Mouse (Mus musculus): ENCODE data around the gene Nfe2l1. TPM values are rescaled to one million over a fixed set of nuclear protein-coding genes. Genes with fewer than 3 reads are reported as not detected.
A peak's percentile ranks its signal among the peaks of the same experiment; 100 is the strongest.
"Not testable (repeated sequence)": the region's sequence is repeated elsewhere in the genome, so short reads cannot be mapped to it uniquely, and the experiment has no call there.

Nfe2l1 gene
- polyA plus RNA-seq, 1 experiment from 2014 or later, result 34.6 TPM

GRCm38 (mm10) chr11:96813920-96814319 lies 15.8 kb downstream of the Nfe2l1 start:
- H3K27ac ChIP-seq (ENCODE audit: low read depth), result no peak overlapping the region
- no peak for TF ChIP-seq CTCF (IDR thresholded peaks at IDR 0.05; ENCODE audit: low read depth)
- H3K36me3 ChIP-seq (ENCODE audit: insufficient read depth), result peaks cover 84% of the 10 kb centered on the region
- no peak for DNase-seq
- no peaks in the 10 kb centered on the region for H3K27me3 ChIP-seq (ENCODE audit: insufficient read depth, low read length)
- ATAC-seq (ENCODE audit: insufficient read depth), result no peak
- H3K4me3 ChIP-seq (ENCODE audit: low read depth, low read length), result no peak overlapping the region
- 83% methylated on average over 5 of the region's 5 CpGs for WGBS
- H3K9me3 ChIP-seq (ENCODE audit: low read depth, low read length), result no peaks in the 10 kb centered on the region
- H3K4me1 ChIP-seq (ENCODE audit: insufficient read depth), result no peaks in the 10 kb centered on the region
- no peak overlapping the region for H3K4me2 ChIP-seq
- no peak overlapping the region for H3K9ac ChIP-seq

DNA sequence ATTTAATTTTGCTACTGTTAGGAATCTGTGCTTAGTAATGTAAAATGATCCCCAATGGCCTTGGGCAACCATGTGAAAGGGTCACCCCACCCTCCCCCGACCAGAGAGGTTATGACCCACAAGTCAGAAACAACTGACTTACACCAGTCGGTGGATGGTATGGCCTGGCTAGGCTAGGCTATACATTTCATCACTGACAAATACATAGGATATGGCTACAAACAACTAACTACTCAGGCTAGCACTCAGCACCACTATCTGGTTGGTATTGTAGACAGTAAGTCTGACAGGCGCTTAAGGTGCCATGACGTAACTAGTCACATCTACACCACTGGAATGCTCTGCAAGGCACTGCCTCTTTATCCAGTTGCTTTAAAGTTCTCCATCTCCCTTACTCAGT lies 16.3 kb downstream of the Nfe2l1 start:
- no peak for ATAC-seq (ENCODE audit: insufficient read depth)
- TF ChIP-seq CTCF (IDR thresholded peaks at IDR 0.05; ENCODE audit: low read depth), result no peak
- Histone ChIP-seq H3K4me3 (ENCODE audit: low read depth, low read length) (no peak overlapping the region), H3K9me3 (ENCODE audit: low read depth, low read length) (no peaks in the 10 kb centered on the region), H3K27ac (ENCODE audit: low read depth) (no peak overlapping the region), H3K9ac (no peak overlapping the region), H3K36me3 (ENCODE audit: insufficient read depth) (peaks cover 84% of the 10 kb centered on the region), H3K27me3 (ENCODE audit: insufficient read depth, low read length) (no peaks in the 10 kb centered on the region), H3K4me2 (no peak overlapping the region), H3K4me1 (ENCODE audit: insufficient read depth) (no peaks in the 10 kb centered on the region)
- WGBS, result 73% methylated on average over 4 of the region's 4 CpGs
- DNase-seq, result no peak

DNA sequence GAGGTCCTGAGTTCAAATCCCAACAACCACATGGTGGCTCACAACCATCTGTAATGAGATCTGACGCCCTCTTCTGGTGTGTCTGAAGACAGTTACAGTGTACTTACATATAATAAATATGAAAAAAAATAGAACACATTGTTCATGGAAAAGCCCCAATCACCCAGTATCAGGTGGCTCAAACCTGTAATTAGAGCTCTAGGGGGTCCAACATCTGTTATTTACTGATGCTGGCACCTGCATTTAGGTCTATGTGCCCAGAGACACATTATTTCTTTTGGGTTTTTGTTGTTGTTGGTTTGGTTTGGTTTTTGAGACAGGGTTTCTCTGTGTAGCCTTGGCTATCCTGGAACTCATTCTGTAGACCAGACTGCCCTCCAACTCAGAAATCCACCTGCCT lies 18.6 kb downstream of the Nfe2l1 start:
- not testable (repeated sequence) for H3K4me1 ChIP-seq (ENCODE audit: insufficient read depth); DNase-seq; H3K4me2 ChIP-seq; ATAC-seq (ENCODE audit: insufficient read depth); H3K4me3 ChIP-seq (ENCODE audit: low read depth, low read length); H3K9ac ChIP-seq; H3K9me3 ChIP-seq (ENCODE audit: low read depth, low read length); H3K27ac ChIP-seq (ENCODE audit: low read depth); H3K27me3 ChIP-seq (ENCODE audit: insufficient read depth, low read length)
- peaks cover 83% of the 10 kb centered on the region for H3K36me3 ChIP-seq (ENCODE audit: insufficient read depth)
- TF ChIP-seq CTCF (IDR thresholded peaks at IDR 0.05; ENCODE audit: low read depth), result 0 out of 2 replicates have a peak, but pooled peaks have one; percentile 3
- 90% methylated on average over 1 of the region's 1 CpGs for WGBS

DNA sequence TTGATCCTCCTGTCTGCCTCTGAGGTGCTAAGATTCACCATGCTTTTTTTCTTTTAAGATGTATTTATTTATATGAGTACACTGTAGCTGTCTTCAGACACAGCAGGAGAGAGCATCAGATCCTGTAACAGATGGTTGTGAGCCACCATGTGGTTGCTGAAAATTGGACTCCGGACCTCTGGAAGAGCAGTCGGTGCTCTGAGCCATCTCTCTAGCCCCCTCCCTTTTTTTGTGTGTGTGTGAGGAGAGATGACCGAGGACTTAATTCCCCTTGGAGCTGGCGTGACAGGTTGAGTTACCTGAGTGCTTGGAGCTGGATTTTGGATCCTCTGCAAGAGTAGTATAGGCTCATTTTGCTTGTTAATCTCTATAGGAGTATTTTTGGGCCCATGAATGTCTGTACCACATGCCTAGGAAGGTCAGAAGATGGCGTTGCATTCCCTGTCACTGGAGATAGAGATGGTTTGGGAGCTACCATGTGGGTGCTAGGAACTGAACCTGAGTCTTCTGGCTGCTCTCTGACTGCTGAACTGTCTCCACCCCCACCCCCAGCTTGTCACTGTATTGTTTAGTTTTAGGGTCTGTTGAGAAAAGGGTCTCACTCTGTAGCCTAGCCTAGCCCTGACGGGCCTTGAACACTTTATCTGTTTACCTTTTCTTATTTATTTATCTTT lies 20.1 kb downstream of the Nfe2l1 start:
- no peaks in the 10 kb centered on the region for H3K27me3 ChIP-seq (ENCODE audit: insufficient read depth, low read length)
- no peak for ATAC-seq (ENCODE audit: insufficient read depth)
- no peak overlapping the region for H3K4me2 ChIP-seq
- 84% methylated on average over 6 of the region's 6 CpGs for WGBS
- no peak overlapping the region for H3K9ac ChIP-seq
- no peak overlapping the region for H3K4me3 ChIP-seq (ENCODE audit: low read depth, low read length)
- DNase-seq, result no peak
- no peak for TF ChIP-seq CTCF (IDR thresholded peaks at IDR 0.05; ENCODE audit: low read depth)
- no peaks in the 10 kb centered on the region for H3K9me3 ChIP-seq (ENCODE audit: low read depth, low read length)
- no peaks in the 10 kb centered on the region for H3K4me1 ChIP-seq (ENCODE audit: insufficient read depth)
- no peak overlapping the region for H3K27ac ChIP-seq (ENCODE audit: low read depth)
- peaks cover 84% of the 10 kb centered on the region for H3K36me3 ChIP-seq (ENCODE audit: insufficient read depth)

DNA sequence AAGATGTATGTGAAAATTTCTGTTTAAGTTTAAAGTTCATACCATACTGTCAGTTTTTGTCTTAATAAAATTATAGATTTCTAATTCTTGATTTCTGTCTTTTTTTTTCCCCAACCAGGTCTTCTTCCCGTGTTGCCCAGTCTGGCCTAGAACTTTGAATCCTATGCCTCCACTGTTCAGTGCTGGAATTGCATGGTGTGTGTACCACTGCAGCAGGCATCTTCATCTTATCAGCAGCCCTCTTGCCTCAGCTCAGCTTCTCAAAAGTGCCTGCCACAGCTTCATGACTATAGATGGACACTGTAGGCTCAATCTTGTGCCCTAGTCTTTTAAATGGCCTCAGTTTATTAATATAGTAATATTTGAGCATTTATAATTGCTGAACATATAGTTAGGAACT lies 21.7 kb downstream of the Nfe2l1 start:
- Histone ChIP-seq H3K27ac (ENCODE audit: low read depth) (no peak overlapping the region), H3K9me3 (ENCODE audit: low read depth, low read length) (no peaks in the 10 kb centered on the region), H3K4me2 (no peak overlapping the region), H3K4me1 (ENCODE audit: insufficient read depth) (no peaks in the 10 kb centered on the region), H3K27me3 (ENCODE audit: insufficient read depth, low read length) (no peaks in the 10 kb centered on the region), H3K4me3 (ENCODE audit: low read depth, low read length) (no peak overlapping the region), H3K9ac (no peak overlapping the region), H3K36me3 (ENCODE audit: insufficient read depth) (peaks cover 90% of the 10 kb centered on the region)
- no peak for ATAC-seq (ENCODE audit: insufficient read depth)
- peak; percentile 38 for TF ChIP-seq CTCF (IDR thresholded peaks at IDR 0.05; ENCODE audit: low read depth)
- peak; percentile 37 for DNase-seq
- 45% methylated on average over 1 of the region's 1 CpGs for WGBS

DNA sequence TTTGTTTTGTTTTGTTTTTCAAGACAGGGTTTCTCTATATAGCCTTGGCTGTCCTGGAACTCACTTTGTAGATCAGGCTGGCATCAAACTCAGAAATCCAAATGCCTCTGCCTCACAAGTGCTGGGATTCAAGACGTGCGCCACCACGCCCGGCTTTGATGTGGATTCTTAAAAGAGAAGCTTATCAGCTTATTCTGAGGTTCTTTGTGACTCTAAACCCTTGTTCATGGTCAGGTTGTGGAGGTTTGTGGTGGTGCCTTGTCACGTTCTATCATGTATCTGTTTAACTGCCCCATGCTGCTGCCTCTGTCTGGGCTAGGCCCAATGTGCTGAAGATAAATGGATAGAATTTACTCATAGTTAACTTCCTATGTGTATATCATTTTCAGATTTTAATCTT lies 24.2 kb downstream of the Nfe2l1 start:
- no peak overlapping the region for H3K9ac ChIP-seq
- H3K27ac ChIP-seq (ENCODE audit: low read depth), result no peak overlapping the region
- DNase-seq (no peak), ATAC-seq (ENCODE audit: insufficient read depth) (no peak)
- WGBS, result 90% methylated on average over 5 of the region's 5 CpGs
- H3K4me3 ChIP-seq (ENCODE audit: low read depth, low read length), result no peak overlapping the region
- H3K9me3 ChIP-seq (ENCODE audit: low read depth, low read length), result no peaks in the 10 kb centered on the region
- H3K36me3 ChIP-seq (ENCODE audit: insufficient read depth), result peaks cover 96% of the 10 kb centered on the region
- H3K4me2 ChIP-seq, result no peak overlapping the region
- no peak for TF ChIP-seq CTCF (IDR thresholded peaks at IDR 0.05; ENCODE audit: low read depth)
- H3K4me1 ChIP-seq (ENCODE audit: insufficient read depth), result no peaks in the 10 kb centered on the region
- no peaks in the 10 kb centered on the region for H3K27me3 ChIP-seq (ENCODE audit: insufficient read depth, low read length)

DNA sequence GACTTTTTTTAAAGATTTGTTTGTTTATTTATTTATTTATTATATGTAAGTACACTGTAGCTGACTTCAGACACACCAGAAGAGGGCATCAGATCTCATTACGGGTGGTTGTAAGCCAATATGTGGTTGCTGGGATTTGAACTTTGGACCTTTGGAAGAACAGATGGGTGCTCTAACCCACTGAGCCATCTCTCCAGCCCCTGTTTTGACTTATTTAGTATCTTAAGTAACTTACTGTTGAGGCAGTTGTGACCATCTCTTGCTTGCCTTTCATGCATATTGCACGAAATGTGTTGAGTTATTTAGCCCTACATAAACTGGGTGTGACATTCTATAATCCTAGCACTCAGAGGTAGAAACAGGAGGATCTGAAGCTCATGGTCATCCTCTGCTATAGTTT lies 30.3 kb downstream of the Nfe2l1 start:
- WGBS, result 89% methylated on average over 2 of the region's 2 CpGs

More for the DNA sequence above, 30.3 kb downstream of the Nfe2l1 start:
- ATAC-seq (ENCODE audit: insufficient read depth) (no peak), DNase-seq (no peak)
- Histone ChIP-seq H3K4me2 (no peak overlapping the region), H3K9ac (no peak overlapping the region), H3K4me1 (ENCODE audit: insufficient read depth) (no peaks in the 10 kb centered on the region), H3K9me3 (ENCODE audit: low read depth, low read length) (no peaks in the 10 kb centered on the region), H3K27ac (ENCODE audit: low read depth) (no peak overlapping the region), H3K4me3 (ENCODE audit: low read depth, low read length) (no peak overlapping the region), H3K27me3 (ENCODE audit: insufficient read depth, low read length) (no peaks in the 10 kb centered on the region), H3K36me3 (ENCODE audit: insufficient read depth) (peaks cover 75% of the 10 kb centered on the region)
- TF ChIP-seq CTCF (IDR thresholded peaks at IDR 0.05; ENCODE audit: low read depth), result no peak
